Mouse (Mus musculus) right cerebral cortex, postnatal 25 days (tissue): ENCODE measurements around the gene Rnf207.

Experiments
- DNase-seq: peaks from one replicate; pipeline ENCODE4 v3.0.0; 2022

Rnf207 gene

DNA sequence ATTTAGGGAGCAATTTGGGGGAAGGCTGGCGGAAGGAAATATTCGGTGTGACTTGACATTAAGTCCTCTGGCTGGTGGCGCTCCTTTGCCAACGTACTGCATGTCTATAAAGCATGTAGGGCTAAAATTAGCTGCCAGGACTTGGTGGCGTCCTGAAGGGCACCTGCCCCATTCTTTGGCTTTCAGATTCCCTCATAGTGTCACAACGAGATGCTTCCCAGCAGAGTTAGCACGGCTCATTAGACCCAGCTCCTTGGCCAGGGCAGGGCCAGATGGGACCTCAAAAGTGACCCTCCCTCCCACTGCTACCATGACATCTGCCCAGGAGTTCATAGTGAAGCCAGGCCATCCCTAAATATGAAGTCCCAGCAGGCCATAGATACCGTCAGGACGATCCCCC is 48.2 kb downstream of the Rnf207 start:
- no peak for DNase-seq

DNA sequence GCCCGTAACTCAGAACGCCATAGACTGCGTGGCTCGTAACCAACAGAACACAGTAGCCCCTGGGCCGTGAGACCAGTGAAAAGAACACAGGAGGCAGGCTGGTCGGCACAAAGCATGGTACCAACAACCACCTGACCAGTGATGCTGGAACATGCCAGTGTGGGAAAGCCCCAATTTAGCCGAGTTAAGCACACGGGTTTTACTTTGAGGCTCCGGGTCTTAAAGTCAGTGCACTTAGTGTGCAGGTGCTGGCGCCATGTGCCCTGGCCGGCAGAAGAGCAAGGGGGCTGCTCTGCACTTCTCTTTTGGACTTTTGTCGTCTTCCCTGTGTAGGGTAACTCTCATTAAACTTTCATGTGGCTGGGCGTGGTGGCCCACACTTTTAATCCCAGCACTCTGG is 48.8 kb downstream of the Rnf207 start:
- no peak for DNase-seq

DNA sequence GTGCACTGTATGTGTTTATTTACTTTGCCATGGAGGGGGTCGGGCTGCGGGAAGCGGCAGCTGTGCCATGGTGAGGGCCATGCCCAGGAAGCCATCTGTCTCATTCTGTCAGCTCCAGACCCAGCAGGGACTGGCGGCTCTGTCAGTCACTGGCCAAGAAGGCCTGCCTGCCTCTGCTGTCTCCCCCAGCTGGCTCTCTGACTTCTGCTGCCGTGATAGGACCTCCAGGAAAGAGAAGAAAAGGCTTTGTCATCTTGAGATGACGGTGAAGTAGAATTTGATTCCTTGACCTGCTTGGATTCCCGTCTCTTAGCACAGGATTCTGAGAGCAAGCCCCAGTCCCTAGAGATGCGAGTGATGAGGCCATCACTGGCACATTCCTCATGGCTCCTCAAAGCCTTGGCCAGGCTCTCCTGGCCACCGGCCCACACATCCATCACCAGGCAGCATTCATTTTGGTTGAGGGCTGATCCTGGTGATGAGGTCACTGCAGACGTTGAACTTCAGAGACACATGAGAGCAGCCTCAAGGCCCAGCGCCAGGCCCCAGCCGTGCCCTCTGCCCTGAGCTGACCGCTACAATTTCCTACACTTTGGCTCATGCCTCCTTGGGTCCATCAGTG is 50.9 kb downstream of the Rnf207 start:
- no peak for DNase-seq

DNA sequence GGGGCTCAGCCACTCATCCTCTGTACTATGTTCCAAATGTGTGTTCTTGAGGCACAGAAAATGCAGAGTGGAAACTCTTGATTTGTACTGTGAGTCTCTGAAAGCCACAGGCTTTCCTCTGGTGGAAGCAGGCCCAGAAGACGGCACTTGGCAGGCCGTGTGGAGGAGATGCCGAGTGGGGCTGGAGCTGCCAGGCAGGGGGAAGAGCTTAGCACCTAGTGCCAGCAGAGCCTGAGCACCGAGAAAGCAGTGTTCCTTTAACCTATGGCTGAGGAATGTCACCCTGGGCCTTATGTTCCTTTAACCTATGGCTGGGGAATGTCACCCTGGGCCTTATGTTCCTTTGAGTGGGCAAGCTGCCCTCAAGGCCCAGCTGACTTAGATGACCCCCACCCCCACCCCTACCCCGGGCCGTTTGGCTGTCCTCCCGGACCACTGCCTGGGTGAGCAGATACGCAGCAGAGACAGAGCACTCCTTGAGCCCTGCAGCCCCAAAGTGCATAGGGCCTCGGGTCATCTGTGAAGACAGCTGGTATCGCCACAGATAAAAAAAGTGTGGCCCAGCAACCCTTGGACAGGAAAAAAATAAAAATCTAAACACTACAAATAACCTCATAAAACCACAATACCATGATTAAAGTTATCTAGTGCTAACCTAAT is 52.4 kb downstream of the Rnf207 start:
- DNase-seq: peak; percentile 59

DNA sequence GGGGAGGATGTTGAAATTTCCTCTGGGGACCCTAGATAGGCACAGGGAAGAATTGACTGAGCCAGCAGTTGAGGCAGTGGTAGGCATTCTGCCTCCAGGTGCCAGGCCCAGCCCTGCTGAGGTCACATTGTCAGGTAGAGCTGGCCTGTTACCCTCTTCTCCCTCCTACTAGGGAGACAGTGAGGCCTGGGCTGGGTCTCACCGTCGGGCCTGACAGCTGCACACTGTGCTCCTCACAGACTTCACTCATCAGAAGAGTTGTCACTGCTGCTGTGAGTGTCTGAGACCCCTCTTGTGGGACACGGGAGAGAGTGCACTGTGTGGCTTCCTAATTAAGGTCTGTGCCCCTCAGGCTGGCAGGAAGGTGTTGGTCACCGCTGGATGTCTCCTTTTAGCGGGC is 53.0 kb downstream of the Rnf207 start:
- DNase-seq: no peak

DNA sequence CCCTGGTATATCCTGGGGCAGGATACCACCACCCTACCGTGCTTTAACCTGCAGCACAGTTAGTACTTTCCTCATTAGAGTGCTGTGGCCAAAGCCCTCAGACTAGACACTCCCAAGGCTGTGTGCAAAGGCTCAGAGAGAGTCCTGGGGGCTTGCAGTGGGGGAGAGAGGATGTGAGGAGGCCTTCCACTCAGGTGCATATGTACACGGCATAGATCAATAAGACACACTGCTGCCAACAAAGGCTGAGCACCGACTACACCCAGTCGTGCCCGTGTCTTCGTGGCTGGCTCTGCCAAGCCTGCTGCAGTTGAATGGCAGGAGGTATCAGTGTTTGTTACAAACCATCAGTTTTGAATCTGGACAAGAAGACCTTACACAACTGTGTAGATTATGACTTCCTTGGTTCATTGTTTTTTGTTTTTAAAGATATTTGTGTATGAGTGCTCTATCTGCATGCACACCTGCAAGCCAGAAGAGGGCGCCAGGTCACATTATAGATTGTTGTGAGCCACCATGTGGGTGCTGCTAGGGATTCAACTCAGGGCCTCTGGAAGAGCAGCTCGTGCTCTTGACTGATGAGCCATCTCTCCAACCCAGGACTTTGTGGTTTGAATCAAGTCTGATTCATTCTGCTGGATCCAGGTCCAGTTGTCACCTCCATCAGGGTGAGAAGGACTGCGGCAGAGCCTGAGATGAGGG is 53.8 kb downstream of the Rnf207 start:
- DNase-seq: no peak

DNA sequence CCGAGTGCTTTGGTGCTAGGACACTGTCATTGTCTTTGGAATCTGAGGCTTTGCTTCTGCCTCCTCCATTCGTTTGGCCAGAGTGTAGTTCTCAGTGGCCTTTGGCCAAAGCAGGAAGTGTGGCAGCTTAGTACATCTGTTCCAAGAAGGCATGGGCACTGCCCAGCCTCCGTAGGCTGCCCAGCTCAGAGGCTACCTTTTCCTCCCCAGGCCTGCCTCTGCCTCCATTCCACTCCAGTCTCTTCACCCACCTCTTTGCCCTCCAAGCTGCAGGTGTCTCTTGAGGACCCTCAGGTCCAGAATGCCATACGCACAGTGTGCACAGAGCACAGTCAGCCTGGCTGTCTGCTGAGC is 54.6 kb downstream of the Rnf207 start:
- no peak for DNase-seq

DNA sequence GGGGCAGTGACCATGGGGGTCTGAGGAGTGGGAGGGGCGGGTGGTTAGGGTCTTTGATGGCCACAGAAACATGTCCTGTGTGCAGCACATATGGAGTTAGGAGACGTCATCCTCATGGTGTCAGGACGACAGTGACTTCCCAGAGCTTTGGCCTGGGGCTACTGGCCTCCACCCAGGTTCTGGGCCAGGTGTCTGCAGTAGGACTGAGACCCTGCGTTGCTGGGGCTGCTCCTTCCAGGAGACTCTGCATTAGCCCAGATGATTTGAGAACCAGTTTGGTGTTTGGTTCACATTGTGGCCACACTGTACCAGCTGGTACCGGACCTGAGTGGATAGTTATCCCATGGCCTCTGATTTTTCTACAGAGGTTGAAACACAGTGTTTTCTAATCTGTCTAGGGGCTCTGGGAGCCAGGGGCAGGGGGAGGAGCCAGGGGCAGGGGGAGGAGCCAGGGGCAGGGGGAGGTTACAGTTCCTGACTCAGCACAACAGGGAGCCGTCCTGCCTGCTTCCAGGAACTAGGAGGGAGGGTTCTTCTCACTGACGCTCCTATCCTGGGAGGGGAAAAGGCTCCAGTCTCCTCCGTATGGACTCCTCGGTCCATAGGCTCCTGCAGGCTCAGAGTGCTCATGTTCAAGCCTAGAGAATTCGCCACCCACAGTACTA is 55.1 kb downstream of the Rnf207 start:
- no peak for DNase-seq

DNA sequence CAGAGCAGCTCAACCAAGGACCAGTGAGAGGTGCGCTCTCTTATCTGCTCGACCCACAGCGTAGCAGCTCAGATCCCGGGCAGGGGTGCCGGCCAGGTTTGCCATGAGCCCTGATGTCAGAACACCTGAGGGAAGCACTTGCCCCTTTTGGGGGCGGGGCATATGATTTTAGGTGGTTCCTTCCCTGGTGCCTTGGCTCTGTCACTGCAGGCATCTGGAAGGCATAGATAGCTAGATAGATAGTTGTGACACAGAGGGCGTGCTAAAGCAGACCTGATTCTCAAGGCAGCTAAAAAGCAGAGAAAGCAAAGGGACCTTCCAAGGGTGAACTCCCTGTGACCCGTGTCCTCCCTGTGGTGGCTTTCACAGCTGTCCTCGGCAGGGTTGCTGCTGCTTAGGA is 55.7 kb downstream of the Rnf207 start:
- DNase-seq: no peak

DNA sequence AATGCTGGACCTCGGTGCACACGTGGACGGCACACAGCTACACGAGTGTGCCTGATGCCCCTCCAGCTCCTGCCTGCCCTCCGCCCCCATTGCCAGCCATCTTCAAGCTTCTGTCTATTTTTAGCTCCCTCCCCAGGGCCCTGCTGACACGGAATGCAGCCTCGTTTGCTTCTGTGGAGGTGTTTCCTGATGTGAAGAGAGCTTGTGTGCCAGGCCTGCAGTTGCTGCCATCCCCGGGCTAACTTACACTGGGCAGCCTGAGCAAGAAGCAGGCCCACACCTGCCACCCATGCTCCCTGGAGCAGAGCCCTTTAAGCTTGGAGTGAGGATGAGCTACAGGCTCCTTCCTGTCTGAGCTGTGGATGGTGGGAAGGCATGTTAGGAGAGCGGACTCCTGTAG is 56.6 kb downstream of the Rnf207 start:
- no peak for DNase-seq

DNA sequence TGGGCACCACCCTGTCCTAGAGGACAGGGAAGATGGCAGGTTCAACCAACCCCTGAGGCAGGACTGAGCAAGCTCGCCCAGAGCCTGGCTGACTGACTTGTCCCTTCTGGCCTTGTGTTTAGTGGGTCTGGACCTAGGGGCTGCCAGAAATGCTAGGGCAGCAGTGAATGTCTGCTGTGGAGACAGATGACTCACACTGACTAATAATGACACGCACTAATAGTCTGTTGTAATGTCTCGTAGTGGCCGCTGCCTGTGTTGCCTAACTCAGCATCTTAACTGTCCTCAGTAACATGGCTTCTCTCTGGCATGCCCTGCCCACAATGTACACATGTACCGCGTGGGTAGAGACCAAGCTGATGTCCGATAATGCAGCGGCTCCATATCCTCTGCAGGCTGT is 58.3 kb downstream of the Rnf207 start:
- no peak for DNase-seq

DNA sequence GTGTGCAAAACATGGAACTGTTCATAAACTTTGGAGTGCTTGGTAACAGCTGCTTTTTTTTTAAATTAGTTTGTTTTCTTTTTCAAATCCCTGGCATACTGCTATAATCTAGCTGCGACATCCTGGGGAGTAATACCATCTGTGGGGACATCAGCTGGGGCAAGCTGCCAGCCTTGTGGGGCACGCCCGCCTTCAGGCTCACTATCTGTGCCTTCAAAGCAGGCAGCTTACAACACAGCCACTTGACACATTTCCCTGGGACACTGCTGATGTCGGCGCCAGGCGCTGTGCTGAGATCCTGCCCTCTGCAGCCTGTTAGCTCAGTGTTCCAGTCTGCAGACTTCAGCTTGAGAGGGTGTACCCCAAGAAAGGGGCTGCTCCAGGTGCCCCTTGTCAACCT is 61.7 kb downstream of the Rnf207 start:
- peak; percentile 68 for DNase-seq
